Mouse (Mus musculus) spleen, postnatal 4 days (tissue): ENCODE results near the gene Gstt2.

Source experiments
- DNase-seq, 2 experiments: peaks; one replicate each; pipeline ENCODE4 v3.0.0; 2022; ENCODE audit warnings: low spot score in 2 of 2

The Gstt2 gene

DNA sequence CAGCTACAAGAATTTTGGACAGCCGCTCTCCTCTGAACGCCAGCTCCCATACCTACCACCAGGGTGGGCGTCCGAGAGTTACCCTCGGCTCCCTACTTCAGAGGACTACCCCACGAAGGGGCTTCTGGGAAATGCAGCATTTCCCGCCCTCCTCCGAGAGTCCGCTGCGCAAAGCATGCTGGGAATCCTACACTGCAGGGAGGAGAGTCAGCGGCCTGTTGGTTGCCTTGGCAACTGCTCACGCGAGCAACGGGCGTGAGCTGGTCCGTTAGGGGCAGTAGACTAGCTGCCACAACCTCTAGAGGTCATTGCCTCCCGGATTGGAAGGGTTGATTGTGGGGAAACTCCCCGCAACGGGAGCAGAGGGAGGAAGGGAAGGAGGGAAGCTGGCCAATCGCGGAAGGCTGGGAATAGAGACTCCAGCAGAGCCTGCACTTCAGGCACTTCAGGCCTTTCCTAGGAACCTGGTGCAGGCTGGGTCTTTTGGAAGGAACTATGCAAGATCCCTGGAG, at the start of gene Gstt2:
Gene Gstt2 (minus strand): TSS at position 177 of the 512 bp plus-strand sequence.
- DNase-seq, result peak; percentile 89 to 94

- DNase-seq, result no peak
Observed at GRCm38 (mm10) chr10:75884742-75885141, 47.5 kb upstream of the Gstt2 start.

DNA sequence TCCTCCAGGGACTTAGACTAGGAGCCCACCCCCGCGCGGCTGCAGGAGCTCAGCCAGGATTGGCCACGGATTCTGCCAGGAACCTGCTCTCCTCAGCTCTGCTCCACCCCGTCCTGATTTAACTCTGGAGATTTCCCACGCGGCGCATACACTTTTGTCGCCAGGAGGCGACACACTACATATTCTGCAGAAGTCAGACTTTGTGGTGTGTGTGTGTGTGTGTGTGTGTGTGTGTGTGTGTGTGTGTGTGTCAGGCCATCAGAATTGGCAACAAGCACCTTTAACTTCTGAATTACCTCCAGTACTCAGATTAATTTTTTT, 46.0 kb upstream of the Gstt2 start:
- peak; percentile 62 to 75 for DNase-seq

DNA sequence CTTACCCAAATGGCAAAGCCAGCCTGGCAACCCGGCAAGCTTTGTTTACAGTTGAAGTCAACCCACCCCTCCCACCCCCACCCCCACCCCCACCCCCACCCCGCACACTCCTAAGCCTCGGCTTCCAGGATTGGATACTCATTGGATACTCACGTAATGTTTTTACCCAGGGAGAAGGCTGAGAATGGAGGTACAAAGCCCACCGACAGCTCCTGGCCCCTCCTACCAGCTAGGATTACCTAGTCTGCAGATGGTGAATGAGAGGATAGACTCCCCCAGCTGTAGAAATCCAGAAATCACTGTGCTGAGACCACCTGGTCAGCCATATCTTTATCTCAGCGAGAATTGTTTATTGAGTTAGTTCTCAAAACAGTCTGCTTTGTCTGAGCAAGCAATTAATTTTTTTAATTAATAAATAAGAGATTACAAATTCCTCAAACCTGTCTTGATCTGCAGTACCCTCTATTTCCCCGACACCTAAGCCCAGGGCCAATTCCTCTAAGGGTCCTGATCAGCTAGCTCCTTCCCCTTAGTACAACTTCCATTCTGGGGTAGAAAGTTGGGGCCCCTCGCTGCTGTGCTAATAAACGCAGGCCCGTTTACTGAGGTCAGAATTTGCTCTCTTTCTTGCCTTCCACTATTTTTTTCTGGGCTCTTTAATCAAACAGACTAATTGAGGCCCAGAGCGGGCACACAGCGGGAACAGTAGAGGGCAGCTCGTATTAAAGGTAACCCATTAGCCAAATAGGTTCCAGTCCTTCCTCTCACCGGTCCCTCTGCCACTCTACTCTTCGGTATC, 45.4 kb upstream of the Gstt2 start:
- DNase-seq, result no peak

- DNase-seq, result no peak
Observed at GRCm38 (mm10) chr10:75881578-75882432, 44.6 kb upstream of the Gstt2 start.

- DNase-seq, result no peak
Observed at GRCm38 (mm10) chr10:75880771-75881577, 43.8 kb upstream of the Gstt2 start.

DNA sequence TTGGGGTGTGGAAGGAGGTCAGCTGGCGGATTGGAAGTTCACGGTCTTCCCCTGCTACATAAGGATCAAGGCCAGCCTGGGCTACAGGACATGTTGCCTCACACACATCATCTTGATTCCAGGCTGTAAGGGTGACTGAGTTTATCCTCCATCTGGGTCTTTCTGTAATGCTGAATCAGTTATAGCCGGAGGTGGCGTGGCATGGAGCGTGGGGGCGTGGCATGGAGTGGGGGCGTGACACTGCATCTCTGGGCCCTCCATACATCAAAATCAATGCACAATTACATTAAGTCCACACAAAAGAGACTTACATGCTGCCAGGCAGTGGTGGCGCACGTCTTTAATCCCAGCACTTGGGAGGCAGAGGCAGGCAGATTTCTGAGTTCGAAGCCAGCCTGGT, 43.1 kb upstream of the Gstt2 start:
- no peak for DNase-seq

- DNase-seq, result no peak
Observed at GRCm38 (mm10) chr10:75878836-75879235, 41.6 kb upstream of the Gstt2 start.

DNA sequence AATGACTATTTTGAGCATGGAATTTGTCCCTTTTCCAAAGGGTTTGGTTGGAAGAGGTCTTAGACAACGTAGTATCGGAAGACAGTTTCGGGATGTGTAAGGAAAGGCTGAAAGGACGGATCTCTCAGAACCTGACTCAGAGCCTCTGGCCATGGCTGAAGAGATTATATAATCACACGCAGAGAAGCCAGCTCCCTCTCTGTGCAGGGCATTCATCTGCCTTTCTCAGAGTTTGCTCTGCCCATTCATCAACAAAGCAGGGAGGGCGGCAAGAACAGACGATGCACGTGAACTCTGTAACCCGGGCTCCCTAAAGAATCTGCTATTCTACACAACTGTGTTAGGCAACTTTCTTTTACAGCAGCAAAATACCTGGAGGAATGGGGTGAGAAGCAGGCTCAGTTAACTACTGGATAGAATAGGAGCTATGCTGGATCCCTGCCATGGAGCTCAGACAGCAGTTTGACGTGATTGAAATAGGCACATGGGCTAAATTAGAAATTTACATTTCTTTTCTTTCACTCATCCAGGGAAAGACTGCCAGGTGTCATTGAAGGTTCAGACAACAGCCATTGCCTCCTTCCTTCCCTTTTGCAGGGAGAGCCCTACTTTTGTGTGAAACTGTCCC, 36.4 kb upstream of the Gstt2 start:
- no peak for DNase-seq

GRCm38 (mm10) chr10:75872915-75873542, 35.8 kb upstream of the Gstt2 start:
- DNase-seq, result no peak

- DNase-seq, result no peak
Observed at GRCm38 (mm10) chr10:75872025-75872914, 35.0 kb upstream of the Gstt2 start.

- no peak for DNase-seq
Observed at GRCm38 (mm10) chr10:75861587-75861986, 24.4 kb upstream of the Gstt2 start.

DNA sequence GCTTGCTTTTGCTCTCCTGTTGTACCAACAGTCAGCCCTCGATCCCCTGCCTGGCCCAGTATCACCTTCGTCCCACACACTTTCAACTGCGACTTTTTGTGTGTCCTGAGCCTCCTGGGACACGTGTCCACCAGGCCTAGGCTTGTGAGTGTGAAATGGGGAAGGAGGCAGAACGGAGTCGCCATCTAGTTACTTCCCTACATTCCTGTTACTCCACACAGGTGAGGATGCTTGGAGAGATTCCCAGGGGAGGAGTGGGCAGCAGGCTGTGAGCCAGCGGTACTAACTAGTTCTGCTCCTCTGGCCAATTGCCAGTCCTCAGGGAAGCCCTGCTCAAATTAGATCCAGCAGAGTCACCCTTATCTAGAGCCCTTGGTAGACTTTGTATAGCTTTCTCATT, 23.5 kb upstream of the Gstt2 start:
- DNase-seq, result no peak

- DNase-seq, result peak; percentile 85 to 92
Observed at GRCm38 (mm10) chr10:75859786-75860470, 22.7 kb upstream of the Gstt2 start, which contains the start of gene Mif. Gene Mif, minus strand, starts transcription at chr10:75860240.

GRCm38 (mm10) chr10:75859107-75859746, 22.0 kb upstream of the Gstt2 start:
- DNase-seq, result no peak

GRCm38 (mm10) chr10:75857598-75857997, 20.4 kb upstream of the Gstt2 start:
- no peak for DNase-seq

GRCm38 (mm10) chr10:75856976-75857375, 19.8 kb upstream of the Gstt2 start:
- no peak for DNase-seq

DNA sequence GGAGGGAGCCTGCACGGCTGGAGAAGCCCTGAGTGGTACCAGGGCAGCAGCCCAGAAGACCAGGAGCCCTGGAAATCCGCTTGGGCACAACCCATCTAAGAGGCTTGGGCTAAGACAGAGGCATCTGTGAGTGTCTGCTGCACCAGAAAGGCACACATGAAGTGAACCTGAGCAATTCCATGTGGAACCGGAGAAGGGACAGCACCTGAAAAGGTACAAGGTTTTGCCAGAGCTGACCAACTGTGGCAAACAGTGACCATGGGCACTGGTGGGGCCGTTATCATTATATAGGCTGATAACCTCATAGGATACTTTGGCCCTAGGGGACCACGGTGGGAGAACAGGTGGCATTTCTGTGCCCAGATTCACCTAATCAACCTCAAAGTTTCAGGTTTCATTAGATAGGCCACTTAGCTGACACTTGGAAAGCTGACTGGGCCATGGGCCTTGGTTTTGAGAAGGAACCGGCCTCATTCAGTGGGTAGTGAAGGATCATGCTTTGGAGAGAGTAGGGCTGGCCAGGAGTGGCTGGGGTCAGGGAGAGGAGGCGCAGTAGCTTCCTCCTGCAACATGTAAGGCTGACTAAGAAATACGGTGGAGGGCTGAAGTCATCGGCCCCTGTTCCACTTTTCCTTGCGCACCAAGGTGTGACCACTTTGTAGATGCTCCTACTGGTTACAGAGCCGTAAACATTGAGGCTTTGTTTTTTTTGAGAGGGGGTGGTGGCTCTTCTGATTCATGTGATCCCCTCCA, 19.1 kb upstream of the Gstt2 start:
- no peak for DNase-seq
